10 mouse cellular contexts compared by ENCODE assay signal in the genomic region with DNA sequence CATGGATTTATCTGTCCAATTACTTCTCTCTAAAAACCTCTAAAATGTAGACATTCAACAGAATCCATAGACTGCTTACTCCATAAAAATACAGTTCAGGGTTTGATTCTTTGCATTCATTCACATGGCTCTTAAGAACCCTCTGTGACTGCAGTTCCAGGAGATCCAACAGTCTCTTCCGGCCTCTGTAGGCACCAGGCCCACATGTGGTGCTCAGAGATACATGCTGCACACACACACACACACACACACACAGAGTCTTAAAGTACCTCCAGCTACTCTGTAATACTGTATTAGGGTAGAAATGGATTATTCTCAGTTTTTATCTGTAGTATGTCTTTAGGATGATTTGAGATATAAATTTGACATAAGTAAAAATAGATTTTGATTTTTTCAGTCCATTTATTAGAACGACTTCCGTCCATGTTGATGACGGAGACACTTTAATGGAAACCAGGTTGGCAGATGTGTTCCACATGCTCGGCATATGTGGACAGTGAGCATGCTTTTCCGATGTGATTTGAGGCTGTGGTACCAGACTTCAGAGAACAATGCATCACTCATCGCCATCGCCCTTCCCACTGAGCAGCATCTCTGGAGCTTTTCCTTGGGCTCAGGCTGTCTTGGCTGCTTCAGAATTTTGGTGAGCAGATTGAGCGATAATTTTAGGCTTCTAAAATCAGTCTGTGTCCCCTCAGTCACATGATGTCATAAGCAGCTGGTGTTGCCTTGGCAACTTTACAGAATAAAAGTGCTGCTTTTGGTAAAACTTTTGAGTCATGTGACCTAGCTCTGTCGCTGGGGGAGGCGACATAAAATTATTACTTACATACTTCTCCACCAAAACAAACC. TPM values are rescaled to one million over a fixed set of nuclear protein-coding genes. Genes with fewer than 3 reads are reported as not detected.
A peak's percentile ranks its signal among the peaks of the same experiment; 100 is the strongest.
DNase-seq lines count a peak whose midpoint lies in the region; ATAC-seq lines count a peak whose summit lies in the region.
"Had no signal": no experiment of that assay in that cellular context is flagged by ENCODE, and none has a peak within 500 bp of the region (broad histone marks: within the 10 kb centered on the region; RNA-seq: fewer than 3 reads in every experiment).

No protein-coding gene starts in this region.

- peak; percentile 21 for DNase-seq in gastrocnemius, adult 18-20 months (ENCODE audit: low spot score)
- DNase-seq in gastrocnemius, postnatal 14 days = no peak
- DNase-seq in brain, adult 2 months (ENCODE audit: low read depth, low spot score) = peak; percentile 93
- DNase-seq in frontal cortex, postnatal 10 days (ENCODE audit: low spot score in 2 of 2) = peak; percentile 48 to 66
- peak; percentile 31 to 83 for DNase-seq in left cerebral cortex, postnatal 10 days (ENCODE audit: extremely low spot score in 1 of 2, low spot score in 2 of 2)
- no peak for DNase-seq in c-Kit-positive CD71-positive TER-119-positive erythroid progenitor cells, embryonic 14.5 days (ENCODE audit: low spot score)
- DNase-seq: adrenal gland, postnatal 25 days had no signal

- H3K27ac ChIP-seq in hindbrain, embryonic 12.5 days = no peak overlapping the region
- H3K27ac ChIP-seq: neural tube, embryonic 13.5 days had no signal

- no peak overlapping the region for H3K4me3 ChIP-seq in hindbrain, embryonic 12.5 days
- H3K4me3 ChIP-seq: neural tube, embryonic 13.5 days had no signal

- no peak overlapping the region for H3K9ac ChIP-seq in hindbrain, embryonic 12.5 days
- H3K9ac ChIP-seq: neural tube, embryonic 13.5 days had no signal

- no peaks in the 10 kb centered on the region for H3K9me3 ChIP-seq in hindbrain, embryonic 12.5 days (replicated peaks)
- H3K9me3 ChIP-seq: neural tube, embryonic 13.5 days had no signal

- no peak for ATAC-seq in hindbrain, embryonic 12.5 days (ENCODE audit: low FRiP score)
- no peak for ATAC-seq in cerebellum, adult (ENCODE audit: insufficient number of reproducible peaks, low FRiP score, low TSS enrichment)

- no peak overlapping the region for H3K4me2 ChIP-seq in hindbrain, embryonic 12.5 days (replicated peaks)
- H3K4me2 ChIP-seq: neural tube, embryonic 13.5 days had no signal

- intact Hi-C loops in gastrocnemius, postnatal 14 days (cut with DNase I; ENCODE audit: low total_unique reads) = no loop called here
- intact Hi-C loops in left cerebral cortex, postnatal 10 days (cut with DNase I) = loop anchor here (10.0 kb wide), 1 partner anchor 91 kb away; no protein-coding TSS in a partner anchor

- WGBS in hindbrain, embryonic 12.5 days = 64% methylated on average over 11 of the region's 11 CpGs

- no peaks in the 10 kb centered on the region for H3K36me3 ChIP-seq in hindbrain, embryonic 12.5 days
- H3K36me3 ChIP-seq: neural tube, embryonic 13.5 days had no signal

- no peaks in the 10 kb centered on the region for H3K4me1 ChIP-seq in hindbrain, embryonic 12.5 days
- H3K4me1 ChIP-seq: neural tube, embryonic 13.5 days had no signal

- H3K27me3 ChIP-seq in hindbrain, embryonic 12.5 days = no peaks in the 10 kb centered on the region
- H3K27me3 ChIP-seq: neural tube, embryonic 13.5 days had no signal

RNA-seq across cellular contexts. Expression of gene Mex3b, which starts 56.3 kb away (rescaled TPM):
- under 1 TPM; 0.25 to 0.52 TPM for total RNA-seq in gastrocnemius, adult 18-20 months (2021)
- total RNA-seq in gastrocnemius, postnatal 14 days (2021) = 1 to 10 TPM; 3.3 to 4.2 TPM
- 10 to 100 TPM; 30.2 to 32.4 TPM for total RNA-seq in left cerebral cortex, postnatal 10 days (2021)
- 48.2 and 50.2 TPM in 2 replicates for polyA plus RNA-seq in hindbrain, embryonic 12.5 days (2016; fragmentation: Nextera tagmentation; extraction: Ambion mirVana)

Comparison
In these comparisons a context has a peak if more than half of its experiments do, and no peak if none do; other contexts are left out.
1. DNase-seq: peak in gastrocnemius, adult 18-20 months (single experiment), brain, adult 2 months (single experiment), frontal cortex, postnatal 10 days (2 of 2) and left cerebral cortex, postnatal 10 days (2 of 2); none in gastrocnemius, postnatal 14 days (single experiment) and c-Kit-positive CD71-positive TER-119-positive erythroid progenitor cells, embryonic 14.5 days (single experiment).
2. RNA of gene Mex3b, which starts 56.3 kb away (total RNA-seq): 30.2 to 32.4 TPM in left cerebral cortex, postnatal 10 days; 3.3 to 4.2 TPM in gastrocnemius, postnatal 14 days and 0.25 to 0.52 TPM in gastrocnemius, adult 18-20 months; every median in the first group is over 4 times any median in the second.